Mouse (Mus musculus) hindlimb bud, embryonic 11.5 days (tissue): ENCODE results near the gene Tff2.
A peak's percentile ranks its signal among the peaks of the same experiment; 100 is the strongest.

Source experiments
- DNase-seq: peaks from one replicate; pipeline ENCODE4 v3.0.0-alpha.2; 2012; ENCODE audit warnings: low read depth, low spot score; ENCODE audit errors: extremely low spot score

Gene Tff2

GRCm38 (mm10) chr17:31144040-31145037, at the start of gene Tff2:
TSS of gene Tff2 (minus strand) at chr17:31144282.
- DNase-seq, result no peak

- DNase-seq, result no peak
Observed at GRCm38 (mm10) chr17:31193360-31193759, 49.3 kb upstream of the Tff2 start.

- DNase-seq, result no peak
Observed at GRCm38 (mm10) chr17:31192663-31193062, 48.6 kb upstream of the Tff2 start.

- DNase-seq, result no peak
Observed at GRCm38 (mm10) chr17:31191825-31192224, 47.7 kb upstream of the Tff2 start.

GRCm38 (mm10) chr17:31187370-31187769, 43.3 kb upstream of the Tff2 start:
- no peak for DNase-seq

GRCm38 (mm10) chr17:31184269-31184990, 40.3 kb upstream of the Tff2 start:
- no peak for DNase-seq

GRCm38 (mm10) chr17:31183180-31183974, 39.3 kb upstream of the Tff2 start:
- no peak for DNase-seq

GRCm38 (mm10) chr17:31181490-31181889, 37.4 kb upstream of the Tff2 start:
- no peak for DNase-seq

- no peak for DNase-seq
Observed at GRCm38 (mm10) chr17:31176321-31176720, 32.2 kb upstream of the Tff2 start.

GRCm38 (mm10) chr17:31169796-31170195, 25.7 kb upstream of the Tff2 start:
- DNase-seq, result no peak

GRCm38 (mm10) chr17:31165127-31165526, 21.0 kb upstream of the Tff2 start, which contains the start of gene Tff1:
TSS of gene Tff1 (minus strand) at chr17:31165277.
- no peak for DNase-seq

- DNase-seq, result no peak
Observed at GRCm38 (mm10) chr17:31163821-31164220, 19.7 kb upstream of the Tff2 start.

- DNase-seq, result no peak
Observed at GRCm38 (mm10) chr17:31162607-31163006, 18.5 kb upstream of the Tff2 start.

GRCm38 (mm10) chr17:31160291-31160690, 16.2 kb upstream of the Tff2 start:
- no peak for DNase-seq

- DNase-seq, result no peak
Observed at GRCm38 (mm10) chr17:31157921-31158320, 13.8 kb upstream of the Tff2 start.

GRCm38 (mm10) chr17:31153785-31154184, 9.7 kb upstream of the Tff2 start:
- no peak for DNase-seq

- no peak for DNase-seq
Observed at GRCm38 (mm10) chr17:31152966-31153499, 9.0 kb upstream of the Tff2 start.

GRCm38 (mm10) chr17:31152512-31152911, 8.4 kb upstream of the Tff2 start:
- DNase-seq, result no peak

GRCm38 (mm10) chr17:31145998-31146397, 1.9 kb upstream of the Tff2 start:
- no peak for DNase-seq

GRCm38 (mm10) chr17:31142116-31142515, 2.0 kb downstream of the Tff2 start:
- DNase-seq, result no peak

GRCm38 (mm10) chr17:31138398-31138797, 5.7 kb downstream of the Tff2 start:
- peak; percentile 33 for DNase-seq
